Mouse (Mus musculus): ENCODE measurements at regions not wholly inside any gene's neighbourhood (a gene's known extent, or its start where the extent isn't known, plus 50 kb on each side); places are given as distances from the start of the nearest gene placed in this dataset.

DNA sequence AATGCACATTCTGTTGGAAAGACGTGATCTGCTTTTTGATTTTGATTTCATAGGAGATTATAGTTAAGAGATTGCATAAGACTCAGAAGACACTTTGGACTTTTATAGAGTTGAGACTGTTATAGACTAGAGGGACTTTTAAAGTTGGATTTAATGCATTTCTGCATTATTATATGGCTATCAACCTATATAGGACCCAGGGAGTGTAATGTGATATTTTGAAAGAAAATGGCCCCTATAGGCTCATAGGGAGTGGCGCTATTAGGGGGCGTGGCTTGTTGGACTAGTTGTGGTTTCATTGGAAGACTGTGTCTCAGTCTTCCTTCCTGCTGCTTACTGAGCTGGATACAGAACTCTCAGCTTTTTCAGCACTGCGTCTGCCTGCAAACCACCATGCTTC is 186.9 kb upstream of the Igfbp7 start:
- WGBS (ENCODE audit: insufficient replicate concordance), result 65% methylated on average over 4 of the region's 4 CpGs
- no peaks in the 10 kb centered on the region for H3K36me3 ChIP-seq (replicated peaks; ENCODE audit: insufficient read depth, low read length)
- ATAC-seq, result no peak
- no peak overlapping the region for H3K4me2 ChIP-seq (ENCODE audit: low read depth, low read length)
- no peaks in the 10 kb centered on the region for H3K9me3 ChIP-seq (ENCODE audit: low read length)
- no peak overlapping the region for H3K9ac ChIP-seq (replicated peaks)
- no peak overlapping the region for H3K27ac ChIP-seq (ENCODE audit: low read depth)
- H3K4me1 ChIP-seq (ENCODE audit: insufficient read depth), result no peaks in the 10 kb centered on the region
- TF ChIP-seq CTCF (IDR thresholded peaks at IDR 0.05; ENCODE audit: low read depth) (no peak), EP300 (IDR thresholded peaks at IDR 0.05; ENCODE audit: low read depth) (no peak)
- no peak for DNase-seq
- H3K27me3 ChIP-seq (ENCODE audit: insufficient read depth, low read length), result no peaks in the 10 kb centered on the region
- no peak overlapping the region for H3K4me3 ChIP-seq (ENCODE audit: low read depth, low read length)

DNA sequence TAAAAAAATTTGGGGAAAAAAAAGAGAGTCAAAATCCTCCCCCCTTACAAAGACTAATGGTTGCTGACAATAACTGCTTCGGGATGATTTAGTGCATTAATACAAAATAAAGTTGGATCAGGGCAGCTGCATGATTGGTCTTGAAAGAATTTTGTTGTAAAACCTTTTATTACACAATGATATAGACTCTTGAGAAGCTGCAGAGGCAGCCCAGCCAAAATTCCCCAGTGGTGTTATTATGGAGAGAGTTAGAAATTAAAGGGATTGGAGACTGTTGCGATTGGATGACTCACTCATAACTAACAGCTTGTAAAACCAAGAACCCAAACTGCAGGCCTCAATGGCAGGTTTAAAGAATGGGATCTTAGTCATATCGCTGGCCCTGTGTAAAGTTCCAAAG is 181.4 kb upstream of the Igfbp7 start:
- 73% methylated on average over 3 of the region's 3 CpGs for WGBS (ENCODE audit: insufficient replicate concordance)
- ATAC-seq, result no peak
- Histone ChIP-seq H3K4me3 (ENCODE audit: low read depth, low read length) (no peak overlapping the region), H3K27me3 (ENCODE audit: insufficient read depth, low read length) (no peaks in the 10 kb centered on the region), H3K4me2 (ENCODE audit: low read depth, low read length) (no peak overlapping the region), H3K27ac (ENCODE audit: low read depth) (no peak overlapping the region), H3K4me1 (ENCODE audit: insufficient read depth) (no peaks in the 10 kb centered on the region), H3K9me3 (ENCODE audit: low read length) (no peaks in the 10 kb centered on the region), H3K36me3 (replicated peaks; ENCODE audit: insufficient read depth, low read length) (no peaks in the 10 kb centered on the region), H3K9ac (replicated peaks) (no peak overlapping the region)
- no peak for DNase-seq
- TF ChIP-seq CTCF (IDR thresholded peaks at IDR 0.05; ENCODE audit: low read depth) (no peak), EP300 (IDR thresholded peaks at IDR 0.05; ENCODE audit: low read depth) (no peak)

DNA sequence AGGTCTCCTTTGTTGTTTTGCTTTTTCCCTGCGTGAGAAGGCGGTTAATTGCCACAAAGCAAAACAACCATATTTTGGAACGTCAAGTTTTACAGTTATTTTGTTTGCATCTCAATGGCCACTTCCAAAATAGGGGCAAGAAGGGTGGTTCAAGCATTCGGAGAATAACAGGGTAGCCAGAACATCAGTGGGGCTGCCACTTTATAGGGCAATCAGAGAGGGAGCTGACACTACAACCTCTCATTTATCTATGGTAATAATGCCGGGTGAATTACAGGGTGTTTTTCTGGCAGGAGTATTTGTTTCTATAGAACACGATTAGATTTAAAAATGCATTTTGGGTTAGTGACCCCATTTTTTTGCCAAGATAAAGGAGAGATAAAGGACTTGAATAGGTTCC is 173.9 kb upstream of the Igfbp7 start:
- H3K27me3 ChIP-seq (ENCODE audit: insufficient read depth, low read length), result no peaks in the 10 kb centered on the region
- H3K9ac ChIP-seq (replicated peaks), result no peak overlapping the region
- WGBS (ENCODE audit: insufficient replicate concordance), result 66% methylated on average over 6 of the region's 6 CpGs

DNA sequence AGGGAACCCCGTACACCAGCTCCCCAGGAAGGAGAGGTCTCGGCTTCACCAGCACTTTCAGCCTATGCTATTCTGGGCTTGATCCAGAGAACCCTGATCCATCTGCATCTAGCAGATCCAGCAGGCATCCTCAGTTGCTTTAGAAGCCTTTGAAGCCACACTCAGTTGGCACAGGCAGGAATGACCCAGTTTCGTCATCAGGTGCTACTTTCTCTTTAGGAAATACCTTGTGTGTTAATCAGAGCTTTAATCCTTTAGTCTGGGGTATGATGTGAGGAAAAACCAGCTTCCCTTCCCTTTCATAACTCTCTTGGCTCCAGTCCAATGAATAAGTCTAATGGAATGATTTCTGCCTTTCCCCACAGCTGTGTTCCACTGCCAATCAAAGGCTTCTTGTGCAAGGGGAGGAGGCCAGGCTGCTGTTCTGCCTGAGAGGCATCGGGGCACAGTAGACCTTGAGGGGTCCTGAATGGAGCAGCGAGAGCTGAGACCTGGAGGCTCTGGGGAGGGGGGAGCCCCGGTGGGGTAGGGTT is 173.3 kb upstream of the Igfbp7 start:
- H3K27ac ChIP-seq (ENCODE audit: low read depth), result no peak overlapping the region
- 57% methylated on average over 6 of the region's 6 CpGs for WGBS (ENCODE audit: insufficient replicate concordance)
- H3K4me3 ChIP-seq (ENCODE audit: low read depth, low read length), result no peak overlapping the region
- H3K4me2 ChIP-seq (ENCODE audit: low read depth, low read length), result no peak overlapping the region
- DNase-seq (no peak), ATAC-seq (no peak)
- TF ChIP-seq CTCF (IDR thresholded peaks at IDR 0.05; ENCODE audit: low read depth), result no peak
- no peak for TF ChIP-seq EP300 (IDR thresholded peaks at IDR 0.05; ENCODE audit: low read depth)
- H3K36me3 ChIP-seq (replicated peaks; ENCODE audit: insufficient read depth, low read length), result no peaks in the 10 kb centered on the region
- no peaks in the 10 kb centered on the region for H3K27me3 ChIP-seq (ENCODE audit: insufficient read depth, low read length)
- H3K9ac ChIP-seq (replicated peaks), result no peak overlapping the region
- no peaks in the 10 kb centered on the region for H3K4me1 ChIP-seq (ENCODE audit: insufficient read depth)
- no peaks in the 10 kb centered on the region for H3K9me3 ChIP-seq (ENCODE audit: low read length)

More for the DNA sequence above, 173.9 kb upstream of the Igfbp7 start:
- no peak overlapping the region for H3K4me2 ChIP-seq (ENCODE audit: low read depth, low read length)
- H3K4me3 ChIP-seq (ENCODE audit: low read depth, low read length), result no peak overlapping the region
- ATAC-seq (no peak), DNase-seq (no peak)
- no peaks in the 10 kb centered on the region for H3K36me3 ChIP-seq (replicated peaks; ENCODE audit: insufficient read depth, low read length)
- H3K9me3 ChIP-seq (ENCODE audit: low read length), result no peaks in the 10 kb centered on the region
- TF ChIP-seq CTCF (IDR thresholded peaks at IDR 0.05; ENCODE audit: low read depth), result no peak
- TF ChIP-seq EP300 (IDR thresholded peaks at IDR 0.05; ENCODE audit: low read depth), result no peak
- no peak overlapping the region for H3K27ac ChIP-seq (ENCODE audit: low read depth)
- H3K4me1 ChIP-seq (ENCODE audit: insufficient read depth), result no peaks in the 10 kb centered on the region

DNA sequence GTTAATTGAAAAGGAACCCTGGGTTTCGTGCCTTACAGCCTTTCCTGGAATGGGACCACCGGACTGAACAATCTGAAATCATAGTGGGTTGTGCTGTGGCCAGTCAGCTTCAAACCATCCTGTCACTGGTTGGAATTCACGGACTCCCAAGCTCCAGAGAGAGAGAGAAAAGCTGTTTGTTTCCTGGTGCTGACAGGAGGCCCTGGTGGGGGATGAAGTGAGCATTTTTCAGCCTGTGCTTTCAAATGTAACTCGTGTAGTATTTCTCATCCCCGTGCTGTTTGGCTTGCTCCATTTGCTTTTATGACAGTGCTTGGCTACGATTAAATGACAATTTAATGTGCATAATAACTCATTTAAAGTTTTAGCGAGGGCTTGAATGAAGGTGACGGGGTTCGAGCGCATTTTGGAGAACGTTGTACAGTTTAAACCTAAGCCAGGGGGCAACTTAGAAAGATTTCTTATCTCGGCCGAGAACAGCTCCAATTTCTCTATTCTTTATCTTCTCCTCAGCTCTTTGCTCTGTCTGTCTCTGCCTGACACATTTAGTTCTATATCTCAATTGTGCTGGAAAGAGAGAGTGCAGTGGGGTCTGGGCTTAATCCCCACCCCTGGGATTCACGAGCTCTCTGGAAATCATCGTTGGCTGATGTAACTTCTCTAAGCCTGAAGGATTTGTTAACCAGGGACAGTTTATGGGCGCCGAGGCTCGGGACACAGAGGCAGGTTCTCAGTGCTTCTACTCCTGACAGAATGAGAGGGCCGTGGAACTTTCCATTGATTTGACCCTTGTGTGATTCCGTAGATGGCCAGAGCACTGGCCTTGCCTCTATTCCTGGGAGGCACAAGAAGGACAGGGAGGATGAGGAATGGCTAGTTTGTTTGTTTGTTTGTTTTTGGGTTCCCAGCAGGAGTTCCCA is 172.2 kb upstream of the Igfbp7 start:
- H3K36me3 ChIP-seq (replicated peaks; ENCODE audit: insufficient read depth, low read length), result no peaks in the 10 kb centered on the region
- H3K4me1 ChIP-seq (ENCODE audit: insufficient read depth), result no peaks in the 10 kb centered on the region
- no peak for DNase-seq
- TF ChIP-seq EP300 (IDR thresholded peaks at IDR 0.05; ENCODE audit: low read depth), result no peak
- ATAC-seq, result no peak
- no peaks in the 10 kb centered on the region for H3K9me3 ChIP-seq (ENCODE audit: low read length)
- H3K9ac ChIP-seq (replicated peaks), result no peak overlapping the region
- WGBS (ENCODE audit: insufficient replicate concordance), result 61% methylated on average over 20 of the region's 20 CpGs
- no peak overlapping the region for H3K4me3 ChIP-seq (ENCODE audit: low read depth, low read length)
- no peaks in the 10 kb centered on the region for H3K27me3 ChIP-seq (ENCODE audit: insufficient read depth, low read length)
- H3K27ac ChIP-seq (ENCODE audit: low read depth), result no peak overlapping the region
- no peak overlapping the region for H3K4me2 ChIP-seq (ENCODE audit: low read depth, low read length)

DNA sequence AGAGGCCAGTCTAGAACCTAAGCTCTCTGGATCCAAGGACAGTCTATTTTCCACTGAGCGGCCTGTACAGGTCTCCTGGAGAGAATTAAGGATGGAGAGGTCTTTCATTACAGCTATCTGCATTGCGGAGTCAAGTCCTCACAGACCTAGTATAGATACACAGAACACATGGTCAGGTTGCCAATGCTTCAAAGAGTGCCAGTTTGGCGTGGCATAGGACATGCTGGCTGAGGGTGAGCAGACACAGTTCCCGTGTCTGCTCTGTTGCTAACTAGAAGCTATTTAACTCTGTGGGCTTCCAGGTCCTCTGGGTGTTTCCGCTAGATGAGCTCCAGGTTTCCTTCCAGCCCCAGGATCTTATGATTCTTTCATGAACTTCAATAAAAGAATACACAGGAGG is 169.0 kb upstream of the Igfbp7 start:
- no peaks in the 10 kb centered on the region for H3K27me3 ChIP-seq (ENCODE audit: insufficient read depth, low read length)
- H3K9me3 ChIP-seq (ENCODE audit: low read length), result no peaks in the 10 kb centered on the region
- H3K4me1 ChIP-seq (ENCODE audit: insufficient read depth), result no peaks in the 10 kb centered on the region
- no peak overlapping the region for H3K27ac ChIP-seq (ENCODE audit: low read depth)
- no peak overlapping the region for H3K4me3 ChIP-seq (ENCODE audit: low read depth, low read length)
- H3K4me2 ChIP-seq (ENCODE audit: low read depth, low read length), result no peak overlapping the region
- TF ChIP-seq EP300 (IDR thresholded peaks at IDR 0.05; ENCODE audit: low read depth) (no peak), CTCF (IDR thresholded peaks at IDR 0.05; ENCODE audit: low read depth) (no peak)
- no peaks in the 10 kb centered on the region for H3K36me3 ChIP-seq (replicated peaks; ENCODE audit: insufficient read depth, low read length)
- ATAC-seq (no peak), DNase-seq (no peak)
- 73% methylated on average over 5 of the region's 5 CpGs for WGBS (ENCODE audit: insufficient replicate concordance)
- no peak overlapping the region for H3K9ac ChIP-seq (replicated peaks)

All from liver, postnatal 0 days (tissue).